Mouse (Mus musculus) liver, embryonic 14.5 days (tissue): ENCODE measurements around the gene Myo18a. TPM values are rescaled to one million over a fixed set of nuclear protein-coding genes. Genes with fewer than 3 reads are reported as not detected.

Experiments used
- ATAC-seq: fragments of 200-750 bp; cut with Nextera tagmentation; 2 replicates; pipeline ENCODE4 v1.8.0; 2017; ENCODE audit warnings: moderate number of reproducible peaks, mild to moderate bottlenecking, moderate library complexity; ENCODE audit not compliant: insufficient read depth
- DNase-seq, 3 experiments: peaks; one replicate each; pipeline ENCODE4 v3.0.0-alpha.2; 2012 to 2013; ENCODE audit warnings: low read depth in 3 of 3, low spot score in 3 of 3
- H3K27ac ChIP-seq: fragments of 300-500 bp; sonication (generic); 2 replicates; pipeline ENCODE4 v1.5.1; 2014; ENCODE audit warnings: moderate library complexity, mild to moderate bottlenecking, control low read depth, inconsistent platforms
- H3K27me3 ChIP-seq: fragments of 300-500 bp; sonication (generic); 2 replicates; pipeline ENCODE4 v1.6.1; 2014; ENCODE audit warnings: mild to moderate bottlenecking, low read length, moderate library complexity; ENCODE audit not compliant: control insufficient read depth, insufficient read depth
- H3K36me3 ChIP-seq: fragments of 300-500 bp; sonication (generic); replicated peaks from 2 replicates; pipeline ENCODE4 v1.6.1; 2014; ENCODE audit warnings: low read depth; ENCODE audit not compliant: control insufficient read depth, insufficient read depth
- H3K4me1 ChIP-seq, 2 experiments: fragments of 200-500 bp in 1 of 2; fragments of 300-500 bp in 1 of 2; sonication (generic) in 1 of 2; replicated peaks; 2 replicates each; pipeline ENCODE4 v1.6.1; 2012 to 2014; ENCODE audit warnings: antibody characterized with exemption in 1 of 2, inconsistent platforms in 1 of 2, low read length in 1 of 2; ENCODE audit not compliant: control insufficient read depth in 2 of 2, insufficient read depth in 2 of 2
- H3K4me2 ChIP-seq: fragments of 300-500 bp; sonication (generic); 2 replicates; pipeline ENCODE4 v1.6.1; 2014; ENCODE audit warnings: low read depth, mild to moderate bottlenecking, control low read depth, moderate library complexity
- H3K4me3 ChIP-seq, 2 experiments: fragments of 200-500 bp in 1 of 2; fragments of 300-500 bp in 1 of 2; sonication (generic) in 1 of 2; 2 replicates each; pipeline ENCODE4 v1.5.1; 2012 to 2014; ENCODE audit warnings: low read depth in 2 of 2, low read length in 2 of 2, mild to moderate bottlenecking in 2 of 2, control low read depth in 1 of 2, inconsistent platforms in 1 of 2, moderate library complexity in 1 of 2; ENCODE audit not compliant: insufficient read depth in 1 of 2
- H3K9ac ChIP-seq: fragments of 300-500 bp; sonication (generic); replicated peaks from 2 replicates; pipeline ENCODE4 v1.6.1; 2014; ENCODE audit warnings: mild to moderate bottlenecking, control low read depth, moderate library complexity
- H3K9me3 ChIP-seq: fragments of 300-500 bp; sonication (generic); 2 replicates; pipeline ENCODE4 v1.6.1; 2016; ENCODE audit warnings: low read length, mixed read lengths; ENCODE audit not compliant: control insufficient read depth
- CTCF ChIP-seq: IDR thresholded peaks from 2 replicates; pipeline ENCODE4 v1.5.1; 2016; ENCODE audit warnings: antibody characterized with exemption, low read depth, control low read depth
- EP300 ChIP-seq: IDR thresholded peaks from 2 replicates; pipeline ENCODE4 v1.6.1; 2016; ENCODE audit warnings: antibody characterized with exemption, low read depth
- WGBS: fragments of 180-500 bp; shearing (Covaris S2); extraction: QIAGEN DNeasy Blood & Tissue Kit; methylation state at CpG from one replicate; pipeline ENCODE4 v1.1.7; 2014; ENCODE audit not compliant: insufficient replicate concordance; 5-methylcytosine and 5-hydroxymethylcytosine counted together
- polyA plus RNA-seq, 2 experiments: library from polyadenylated mRNA; depleted of rRNA in 1 of 2; stranded (reverse) in 1 of 2; unstranded in 1 of 2; fragments of >200 nt; fragmentation: Nextera tagmentation in 1 of 2; extraction: Ambion mirVana in 1 of 2; gene quantifications; 2 replicates each; pipeline versions ENCODE4 v1.2.1 to v1.2.3; 2012 to 2014

Gene Myo18a
- polyA plus RNA-seq, 2 experiments: 13.5 to 15.4 TPM

GRCm38 (mm10) chr11:77852195-77852594 is 89.1 kb downstream of the Myo18a start:
- TF ChIP-seq EP300 (no peak), CTCF (no peak)
- H3K4me1 ChIP-seq: no peaks in the 10 kb centered on the region
- no peak overlapping the region for H3K9ac ChIP-seq
- no peaks in the 10 kb centered on the region for H3K27me3 ChIP-seq
- DNase-seq (no peak), ATAC-seq (no peak)
- no peak overlapping the region for H3K4me2 ChIP-seq
- no peak overlapping the region for H3K27ac ChIP-seq
- H3K4me3 ChIP-seq: no peak overlapping the region
- H3K36me3 ChIP-seq: peaks cover 14% of the 10 kb centered on the region
- 64% methylated on average over 3 of the region's 3 CpGs for WGBS
- H3K9me3 ChIP-seq: no peaks in the 10 kb centered on the region

GRCm38 (mm10) chr11:77852941-77853668 is 90.1 kb downstream of the Myo18a start:
- Histone ChIP-seq H3K27ac (no peak overlapping the region), H3K36me3 (peaks cover 14% of the 10 kb centered on the region), H3K9me3 (no peaks in the 10 kb centered on the region), H3K4me1 (no peaks in the 10 kb centered on the region), H3K9ac (no peak overlapping the region), H3K4me3 (no peak overlapping the region), H3K4me2 (no peak overlapping the region), H3K27me3 (no peaks in the 10 kb centered on the region)
- WGBS: 86% methylated on average over 17 of the region's 17 CpGs
- TF ChIP-seq EP300: no peak
- TF ChIP-seq CTCF: no peak
- ATAC-seq (no peak), DNase-seq (no peak)

GRCm38 (mm10) chr11:77854641-77855040 is 91.6 kb downstream of the Myo18a start:
- H3K36me3 ChIP-seq: peaks cover 17% of the 10 kb centered on the region
- H3K4me3 ChIP-seq: no peak overlapping the region
- H3K9ac ChIP-seq: no peak overlapping the region
- WGBS: 60% methylated on average over 3 of the region's 3 CpGs
- no peaks in the 10 kb centered on the region for H3K27me3 ChIP-seq
- H3K4me1 ChIP-seq: no peaks in the 10 kb centered on the region
- H3K27ac ChIP-seq: no peak overlapping the region
- DNase-seq (no peak), ATAC-seq (no peak)
- no peak overlapping the region for H3K4me2 ChIP-seq
- TF ChIP-seq CTCF (no peak), EP300 (no peak)
- H3K9me3 ChIP-seq: no peaks in the 10 kb centered on the region

- WGBS: 80% methylated on average over 15 of the region's 15 CpGs
- no peak overlapping the region for H3K4me3 ChIP-seq
- H3K27ac ChIP-seq: no peak overlapping the region
- TF ChIP-seq EP300: no peak
- no peak for TF ChIP-seq CTCF
- no peaks in the 10 kb centered on the region for H3K4me1 ChIP-seq
- no peak overlapping the region for H3K9ac ChIP-seq
- no peak for DNase-seq
- no peak overlapping the region for H3K4me2 ChIP-seq
- no peaks in the 10 kb centered on the region for H3K9me3 ChIP-seq
- H3K36me3 ChIP-seq: peaks cover 12% of the 10 kb centered on the region
- H3K27me3 ChIP-seq: no peaks in the 10 kb centered on the region
- no peak for ATAC-seq
These were observed 92.3 kb downstream of the Myo18a start for GRCm38 (mm10) chr11:77855396-77855795.

- Histone ChIP-seq H3K4me3 (no peak overlapping the region), H3K9ac (no peak overlapping the region), H3K27me3 (no peaks in the 10 kb centered on the region), H3K9me3 (no peaks in the 10 kb centered on the region), H3K4me1 (no peaks in the 10 kb centered on the region), H3K36me3 (peaks cover 6% of the 10 kb centered on the region), H3K4me2 (no peak overlapping the region), H3K27ac (no peak overlapping the region)
- DNase-seq (no peak), ATAC-seq (no peak)
- WGBS: 81% methylated on average over 6 of the region's 6 CpGs
- TF ChIP-seq EP300 (no peak), CTCF (no peak)
These were observed 94.0 kb downstream of the Myo18a start for GRCm38 (mm10) chr11:77857089-77857488.
